ENCODE assay signal across 13 mouse cellular contexts in genomic region chr13:48564881-48565600, GRCm38 (mm10). TPM values are rescaled to one million over a fixed set of nuclear protein-coding genes. Genes with fewer than 3 reads are reported as not detected.
A peak's percentile ranks its signal among the peaks of the same experiment; 100 is the strongest.
DNase-seq lines count a peak whose midpoint lies in the region; ATAC-seq and TF ChIP-seq lines count a peak whose summit lies in the region.
"Had no signal": no experiment of that assay in that cellular context is flagged by ENCODE, and none has a peak within 500 bp of the region (broad histone marks: within the 10 kb centered on the region; RNA-seq: fewer than 3 reads in every experiment).

No protein-coding gene starts in this region.

- no peak overlapping the region for H3K9ac ChIP-seq in heart, embryonic 15.5 days
- H3K9ac ChIP-seq in lung, postnatal 0 days (replicated peaks; ENCODE audit: low read depth), result no peak overlapping the region
- no peak overlapping the region for H3K9ac ChIP-seq in embryonic facial prominence, embryonic 15.5 days
- no peak overlapping the region for H3K9ac ChIP-seq in stomach, postnatal 0 days (ENCODE audit: low read length)

- peaks cover 18% of the 10 kb centered on the region for H3K4me1 ChIP-seq in heart, embryonic 15.5 days (replicated peaks)
- peaks cover 7% of the 10 kb centered on the region for H3K4me1 ChIP-seq in lung, postnatal 0 days (ENCODE audit: insufficient read depth, low read depth, low read length)
- peaks cover 11% of the 10 kb centered on the region for H3K4me1 ChIP-seq in embryonic facial prominence, embryonic 15.5 days
- H3K4me1 ChIP-seq in stomach, postnatal 0 days (replicated peaks; ENCODE audit: control insufficient read depth, insufficient read depth), result no peaks in the 10 kb centered on the region; the same call in 1 of the 2 replicates

- TF ChIP-seq CTCF in lung, postnatal 0 days (IDR thresholded peaks at IDR 0.05), result no peak
- TF ChIP-seq CTCF in stomach, postnatal 0 days (IDR thresholded peaks at IDR 0.05; ENCODE audit: low read depth), result no peak

- ATAC-seq in heart, embryonic 15.5 days (replicated peaks; ENCODE audit: insufficient number of reproducible peaks, insufficient read depth, low FRiP score, low read depth), result no peak
- no peak for ATAC-seq in lung, postnatal 0 days
- no peak for ATAC-seq in embryonic facial prominence, embryonic 15.5 days (ENCODE audit: insufficient number of reproducible peaks, low FRiP score, low TSS enrichment, low read depth)
- no peak for ATAC-seq in stomach, postnatal 0 days (ENCODE audit: low FRiP score, low TSS enrichment)

- WGBS in heart, embryonic 15.5 days, result 65% methylated on average over 5 of the region's 5 CpGs
- 79% methylated on average over 5 of the region's 5 CpGs for WGBS in lung, postnatal 0 days
- WGBS in embryonic facial prominence, embryonic 15.5 days, result 84% methylated on average over 5 of the region's 5 CpGs
- WGBS in stomach, postnatal 0 days, result 73% methylated on average over 5 of the region's 5 CpGs

- no peaks in the 10 kb centered on the region for H3K36me3 ChIP-seq in heart, embryonic 15.5 days
- H3K36me3 ChIP-seq in lung, postnatal 0 days (ENCODE audit: insufficient read depth, low read length), result no peaks in the 10 kb centered on the region
- H3K36me3 ChIP-seq in embryonic facial prominence, embryonic 15.5 days, result no peaks in the 10 kb centered on the region
- no peaks in the 10 kb centered on the region for H3K36me3 ChIP-seq in stomach, postnatal 0 days (ENCODE audit: control insufficient read depth, insufficient read depth, low read length)

- H3K27ac ChIP-seq in heart, embryonic 15.5 days, result peak overlapping the region; percentile 92; the same call in 1 of the 2 replicates
- peak overlapping the region; percentile 94; the same call in 1 of the 2 replicates for H3K27ac ChIP-seq in lung, postnatal 0 days (ENCODE audit: low read length)
- peak overlapping the region; percentile 93; the same call in 1 of the 2 replicates for H3K27ac ChIP-seq in embryonic facial prominence, embryonic 15.5 days (replicated peaks)
- peak overlapping the region; percentile 35; the same call in 1 of the 2 replicates for H3K27ac ChIP-seq in stomach, postnatal 0 days (replicated peaks)

- H3K4me3 ChIP-seq in heart, embryonic 15.5 days, result no peak overlapping the region
- no peak overlapping the region for H3K4me3 ChIP-seq in lung, postnatal 0 days (ENCODE audit: low read depth, low read length)
- no peak overlapping the region for H3K4me3 ChIP-seq in embryonic facial prominence, embryonic 15.5 days (replicated peaks)
- no peak overlapping the region for H3K4me3 ChIP-seq in stomach, postnatal 0 days (ENCODE audit: low read depth, low read length)
- H3K4me3 ChIP-seq: megakaryocyte, embryonic 14.5 days had no signal

- no peak for DNase-seq in heart, postnatal 36 days
- no peak for DNase-seq in lung, postnatal 0 days (ENCODE audit: low spot score)
- no peak for DNase-seq in lung, adult 18-20 months
- no peak for DNase-seq in stomach, postnatal 0 days (ENCODE audit: low spot score)
- no peak for DNase-seq in kidney, adult 11 months
- DNase-seq: cerebellum, adult 18-20 months; kidney, adult 2 months; thymus, adult 18-20 months had no signal

- no peak overlapping the region for H3K4me2 ChIP-seq in heart, embryonic 15.5 days
- H3K4me2 ChIP-seq in lung, postnatal 0 days (replicated peaks; ENCODE audit: low read depth, low read length), result no peak overlapping the region
- H3K4me2 ChIP-seq in embryonic facial prominence, embryonic 15.5 days (replicated peaks), result no peak overlapping the region
- H3K4me2 ChIP-seq in stomach, postnatal 0 days (replicated peaks; ENCODE audit: low read depth), result no peak overlapping the region
- H3K4me2 ChIP-seq: liver, embryonic 11.5 days had no signal

- H3K27me3 ChIP-seq in heart, embryonic 15.5 days, result no peaks in the 10 kb centered on the region
- H3K27me3 ChIP-seq in lung, postnatal 0 days (replicated peaks; ENCODE audit: insufficient read depth, low read length), result no peaks in the 10 kb centered on the region
- no peaks in the 10 kb centered on the region for H3K27me3 ChIP-seq in embryonic facial prominence, embryonic 15.5 days
- no peaks in the 10 kb centered on the region for H3K27me3 ChIP-seq in stomach, postnatal 0 days (ENCODE audit: control insufficient read depth, insufficient read depth, low read length)
- H3K27me3 ChIP-seq: megakaryocyte, embryonic 14.5 days had no signal

- no peak for TF ChIP-seq EP300 in lung, postnatal 0 days (IDR thresholded peaks at IDR 0.05)
- no peak for TF ChIP-seq EP300 in stomach, postnatal 0 days (optimal IDR thresholded peaks at IDR 0.05)

- intact Hi-C loops in heart, postnatal 36 days (cut with DNase I), result no loop called here

- H3K9me3 ChIP-seq in heart, embryonic 15.5 days (replicated peaks), result no peaks in the 10 kb centered on the region
- H3K9me3 ChIP-seq in lung, postnatal 0 days (ENCODE audit: low read length), result no peaks in the 10 kb centered on the region
- no peaks in the 10 kb centered on the region for H3K9me3 ChIP-seq in embryonic facial prominence, embryonic 15.5 days (replicated peaks)
- no peaks in the 10 kb centered on the region for H3K9me3 ChIP-seq in stomach, postnatal 0 days (ENCODE audit: control insufficient read depth, low read length)

RNA-seq across cellular contexts. Expression of gene A830005F24Rik, which starts 51.7 kb away (rescaled TPM):
- 0.49 and 0.61 TPM in 2 replicates for polyA plus RNA-seq in heart, embryonic 15.5 days (2015; fragmentation: Nextera tagmentation; extraction: Ambion mirVana)
- total RNA-seq in heart, postnatal 36 days (2021), result not detected
- polyA plus RNA-seq in lung, postnatal 0 days (2015; fragmentation: Nextera tagmentation; extraction: Ambion mirVana), result 0.41 TPM in 1 of 2 replicates, not detected in the other
- 1.5 and 1.7 TPM in 2 replicates for polyA plus RNA-seq in embryonic facial prominence, embryonic 15.5 days (2015; fragmentation: Nextera tagmentation; extraction: Ambion mirVana)
- 0.36 and 0.56 TPM in 2 replicates for polyA plus RNA-seq in stomach, postnatal 0 days (2015; fragmentation: Nextera tagmentation; extraction: Ambion mirVana)
- polyA plus RNA-seq: kidney, adult 2 months; small intestine, adult 2 months had no signal

RNA-seq across cellular contexts. Expression of gene Zfp169, which starts 51.8 kb away (rescaled TPM):
- 2.1 and 2.4 TPM in 2 replicates for polyA plus RNA-seq in heart, embryonic 15.5 days (2015; fragmentation: Nextera tagmentation; extraction: Ambion mirVana)
- 1 to 10 TPM; 3.7 to 4.9 TPM for total RNA-seq in heart, postnatal 36 days (2021)
- polyA plus RNA-seq in lung, postnatal 0 days (2015; fragmentation: Nextera tagmentation; extraction: Ambion mirVana), result 1.3 and 1.6 TPM in 2 replicates
- 4.0 and 4.9 TPM in 2 replicates for polyA plus RNA-seq in embryonic facial prominence, embryonic 15.5 days (2015; fragmentation: Nextera tagmentation; extraction: Ambion mirVana)
- polyA plus RNA-seq in stomach, postnatal 0 days (2015; fragmentation: Nextera tagmentation; extraction: Ambion mirVana), result 1.3 and 1.9 TPM in 2 replicates

Comparison
In these comparisons a context has a peak if more than half of its experiments do, and no peak if none do; other contexts are left out.
1. H3K27ac ChIP-seq: peak in every context shown above with its lines; median percentile 94 in lung, postnatal 0 days; 93 in embryonic facial prominence, embryonic 15.5 days; 92 in heart, embryonic 15.5 days; 35 in stomach, postnatal 0 days.